Mouse (Mus musculus): ENCODE measurements around the gene Apba3. TPM values are rescaled to one million over a fixed set of nuclear protein-coding genes. Genes with fewer than 3 reads are reported as not detected.

Apba3 gene
- 37.0 TPM for polyA plus RNA-seq (2017; shearing (Covaris generic))

DNA sequence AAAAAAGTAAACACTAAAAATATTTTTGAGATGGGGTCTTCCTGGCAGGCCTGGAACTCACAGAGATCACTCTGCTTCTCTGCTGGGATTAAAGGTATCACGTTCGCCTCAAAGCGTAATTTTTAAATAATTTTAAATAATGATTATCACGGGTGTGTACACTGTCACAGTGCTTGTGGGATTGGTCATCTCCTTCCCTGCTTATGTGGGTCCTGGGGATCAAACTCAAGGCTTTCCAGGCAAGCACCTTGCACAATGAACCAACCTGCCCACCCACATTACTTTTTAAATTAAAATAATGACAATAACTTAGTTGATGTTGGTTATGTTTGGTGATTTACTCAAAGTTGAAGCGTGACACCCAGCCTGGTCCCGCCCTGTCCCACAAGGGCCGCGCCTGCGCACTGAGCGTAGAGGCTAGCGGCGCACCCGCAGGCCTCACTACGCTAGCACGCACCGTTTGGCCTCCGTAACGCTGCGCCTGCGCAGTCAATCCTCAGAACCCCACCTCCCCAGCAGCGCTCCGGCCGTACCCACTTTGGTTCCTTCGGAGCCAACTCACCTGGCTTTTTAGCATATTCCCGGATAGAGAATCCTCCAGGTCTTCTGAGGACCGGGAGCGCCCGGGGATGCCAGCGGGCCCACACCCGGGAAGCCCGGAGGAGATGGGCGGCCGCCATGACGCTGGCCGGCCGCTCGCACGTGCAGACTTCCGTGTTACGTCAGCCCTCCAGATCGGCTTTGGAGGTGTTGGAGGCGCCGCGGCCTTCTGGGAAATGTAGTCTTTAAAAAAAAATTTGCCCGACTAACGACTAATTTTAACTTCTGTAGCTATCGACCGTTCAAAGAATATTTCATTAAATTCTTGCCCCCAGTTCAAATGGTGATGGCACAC lies at the start of gene Apba3, which contains the start of gene Mrpl54:
Gene Apba3 (plus strand): TSS at position 750 of the 895 bp plus-strand sequence.
Gene Mrpl54 (minus strand): TSS at position 724 of the 895 bp plus-strand sequence.

DNA sequence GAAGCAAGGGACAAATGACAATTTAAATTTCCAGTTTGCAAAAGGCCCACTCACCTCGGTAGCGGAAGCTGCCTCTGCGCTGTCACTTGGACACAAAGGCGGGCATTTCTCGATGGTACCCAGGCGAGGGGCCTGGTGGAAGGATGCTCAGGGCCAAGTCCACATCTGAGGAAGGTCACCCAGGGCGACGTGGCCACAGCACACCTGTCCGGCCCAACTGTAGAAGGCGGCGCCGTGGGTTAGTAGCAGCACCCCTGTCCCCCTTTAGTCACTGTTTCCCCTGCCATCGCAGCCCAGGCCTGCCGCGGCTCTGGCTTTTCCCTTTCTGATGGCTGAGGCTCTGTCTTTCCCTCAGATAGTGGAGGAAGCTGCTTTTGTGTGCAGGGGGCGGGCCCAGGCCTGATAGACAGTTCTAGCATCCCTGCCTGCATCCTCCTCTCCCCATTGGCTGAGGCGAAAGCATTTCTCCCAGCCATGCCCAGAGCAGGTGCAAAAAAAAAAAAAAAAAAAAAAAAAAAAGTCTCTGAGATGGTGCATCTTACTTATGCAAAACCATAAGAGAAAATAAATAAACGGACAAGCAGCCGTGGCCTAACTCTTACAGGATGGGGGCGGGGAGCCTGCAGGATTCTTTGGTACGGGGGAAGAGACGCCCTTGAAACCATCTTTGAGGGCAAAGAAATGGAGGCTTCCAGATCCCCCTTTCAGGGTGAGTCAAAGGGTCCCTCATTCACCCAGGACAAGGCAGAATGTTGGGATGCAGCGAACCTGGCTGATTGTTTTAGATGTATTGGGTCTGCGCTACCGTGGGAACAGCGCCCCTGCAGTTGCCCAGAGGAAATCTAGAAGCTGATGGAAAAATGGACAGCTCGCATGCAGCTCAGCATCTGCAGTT lies 36.1 kb upstream of the Apba3 start, which contains the start of gene Atcay:
Gene Atcay (minus strand): TSS at position 396 of the 895 bp plus-strand sequence.

DNA sequence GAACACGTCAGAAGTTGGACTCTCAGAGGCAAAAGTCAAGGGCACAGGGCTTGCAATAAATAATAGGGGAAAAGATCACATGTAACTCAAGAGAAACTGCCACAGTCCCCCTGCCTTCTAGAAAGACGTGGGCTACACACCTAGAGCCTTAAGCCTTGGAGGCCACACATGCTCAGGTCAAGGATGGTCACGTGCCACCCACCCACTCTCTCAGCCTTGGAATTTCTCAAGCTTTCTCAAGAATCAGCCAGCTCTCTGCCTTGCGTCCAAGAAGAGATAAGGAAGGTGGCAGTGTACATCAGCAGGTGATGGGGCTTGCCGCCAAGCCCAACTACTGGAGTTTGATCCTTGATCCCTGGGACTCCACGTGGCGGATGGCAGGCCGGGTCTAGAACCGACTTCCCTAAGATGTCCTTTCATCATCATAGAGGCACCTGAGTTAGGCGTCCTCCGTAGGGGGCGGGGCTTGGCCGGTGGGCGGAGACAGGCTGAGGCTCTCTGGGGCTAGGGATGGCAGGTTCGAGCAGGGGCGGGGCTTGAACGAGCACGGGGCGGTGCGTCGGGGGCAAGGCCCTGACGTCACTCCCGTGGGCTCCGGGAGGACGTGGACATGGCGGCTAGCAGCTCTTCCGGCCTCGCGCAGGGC lies 34.1 kb upstream of the Apba3 start, which contains the start of gene Zfr2:
Gene Zfr2 (plus strand): TSS at position 576 of the 646 bp plus-strand sequence.

DNA sequence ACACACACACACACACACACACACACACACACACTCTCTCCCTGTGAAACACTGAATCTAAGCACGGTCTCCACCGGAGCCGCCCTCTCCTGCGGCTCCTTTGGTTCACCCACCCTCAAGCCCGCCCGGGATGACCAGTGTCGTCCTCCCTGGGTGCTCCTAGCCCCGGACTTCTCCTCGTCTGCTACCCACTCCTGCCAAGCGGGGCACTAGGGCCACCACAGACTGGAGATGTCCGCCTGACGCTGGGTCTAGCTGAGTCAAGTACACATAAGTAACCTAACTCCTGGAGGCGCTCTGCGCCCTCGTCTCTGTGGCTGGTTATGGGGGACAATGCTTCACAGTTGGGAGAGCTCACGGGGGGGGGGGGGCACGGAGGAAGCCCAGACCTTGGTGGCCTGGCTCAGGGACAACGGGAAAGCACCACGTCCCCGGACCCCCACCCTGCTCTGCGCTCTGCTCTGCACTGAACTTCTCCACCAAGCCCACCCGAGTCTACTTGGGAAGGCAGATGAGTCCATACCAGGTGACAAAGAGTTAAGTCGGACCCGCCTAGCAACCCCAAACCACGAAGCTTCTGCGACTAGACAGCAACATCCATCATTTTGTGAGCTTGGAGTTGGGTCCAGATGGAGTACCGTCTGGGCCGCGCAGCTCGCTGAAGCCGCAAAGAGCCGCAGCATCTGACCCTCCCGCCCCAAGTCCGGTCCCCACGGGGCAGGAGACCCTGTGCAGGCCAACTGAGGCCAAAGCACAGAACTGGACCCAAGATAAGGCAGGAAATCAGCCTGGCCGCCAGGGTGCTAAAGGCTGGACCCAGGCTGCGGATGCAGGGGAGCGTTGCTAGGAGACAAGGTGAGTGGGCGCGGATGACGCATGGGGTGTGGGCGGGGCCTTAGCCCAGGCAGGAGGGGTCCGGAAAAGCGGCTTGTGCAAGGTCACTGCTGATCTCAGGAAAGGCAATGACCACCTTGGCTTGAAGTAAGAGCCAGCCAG lies 14.0 kb upstream of the Apba3 start, which contains the start of gene Matk:
Gene Matk (plus strand): TSS at position 512 of the 996 bp plus-strand sequence.

DNA sequence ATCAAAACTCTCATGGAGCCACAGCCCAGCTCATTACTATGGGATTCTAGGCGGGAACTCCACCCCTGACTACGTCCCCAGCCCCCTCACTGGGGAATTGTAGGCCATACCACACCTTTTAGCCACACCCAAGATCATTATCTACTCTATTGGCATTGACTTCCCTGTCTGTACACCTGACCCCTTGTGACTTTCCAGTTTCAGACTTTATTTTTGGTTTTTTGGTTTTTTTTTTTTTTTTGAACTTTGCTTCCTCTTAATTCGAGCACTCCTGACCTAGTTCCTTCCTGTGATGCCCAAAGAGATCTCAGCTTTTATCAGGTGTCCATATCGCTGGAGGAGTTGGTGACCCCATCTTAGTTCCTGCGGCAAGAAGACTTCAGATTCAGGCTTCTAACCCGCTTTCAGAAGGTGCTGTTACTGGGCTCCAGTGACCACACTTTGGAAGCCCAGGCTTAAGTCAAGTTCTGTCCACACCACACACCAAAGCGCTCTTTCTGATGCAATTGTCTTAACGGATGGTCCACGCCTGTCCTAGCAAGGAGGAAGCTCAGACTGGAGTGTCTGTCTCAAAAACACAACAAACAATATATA lies 24.8 kb downstream of the Apba3 start, which contains the start of gene Tjp3:
Gene Tjp3 (minus strand): TSS at position 71 of the 594 bp plus-strand sequence.

DNA sequence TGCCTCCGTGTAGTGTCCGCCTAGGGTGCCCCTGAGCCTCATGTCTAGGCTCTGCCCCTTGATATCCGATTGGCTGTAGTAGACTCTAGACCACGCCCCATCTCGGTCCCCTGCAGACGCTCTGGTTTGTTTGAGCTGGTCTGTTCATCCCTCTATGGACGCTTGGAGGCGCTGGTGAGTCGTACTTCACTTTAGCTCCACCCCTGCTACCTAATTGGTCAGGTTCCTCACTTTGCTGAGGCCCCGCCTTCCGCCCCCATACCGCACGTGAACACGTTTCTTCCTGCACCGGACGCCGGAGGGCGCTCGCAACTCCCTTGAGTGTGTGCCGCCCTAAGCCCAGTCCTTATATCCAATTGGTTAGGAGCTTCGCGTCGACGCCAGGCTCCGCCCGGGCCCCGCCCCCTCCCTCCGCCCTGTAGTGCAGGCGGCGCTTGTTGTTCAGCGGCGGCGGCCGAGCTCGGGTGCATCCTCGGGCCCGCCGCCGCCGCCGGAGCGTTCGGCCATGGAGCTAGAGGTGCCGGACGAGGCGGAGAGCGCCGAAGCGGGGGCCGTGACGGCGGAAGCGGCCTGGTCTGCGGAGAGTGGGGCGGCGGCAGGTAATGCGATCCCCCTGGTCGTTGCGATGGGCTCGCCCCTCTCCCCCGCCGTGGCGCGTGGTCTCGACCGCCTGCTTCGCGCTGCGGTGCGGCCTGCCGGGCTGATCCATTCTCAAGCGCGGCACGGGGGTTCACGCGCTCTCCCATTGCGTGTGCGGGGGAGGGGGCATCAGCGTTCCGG lies 26.0 kb downstream of the Apba3 start, which contains the start of gene Pip5k1c:
Gene Pip5k1c (plus strand): TSS at position 410 of the 780 bp plus-strand sequence.

DNA sequence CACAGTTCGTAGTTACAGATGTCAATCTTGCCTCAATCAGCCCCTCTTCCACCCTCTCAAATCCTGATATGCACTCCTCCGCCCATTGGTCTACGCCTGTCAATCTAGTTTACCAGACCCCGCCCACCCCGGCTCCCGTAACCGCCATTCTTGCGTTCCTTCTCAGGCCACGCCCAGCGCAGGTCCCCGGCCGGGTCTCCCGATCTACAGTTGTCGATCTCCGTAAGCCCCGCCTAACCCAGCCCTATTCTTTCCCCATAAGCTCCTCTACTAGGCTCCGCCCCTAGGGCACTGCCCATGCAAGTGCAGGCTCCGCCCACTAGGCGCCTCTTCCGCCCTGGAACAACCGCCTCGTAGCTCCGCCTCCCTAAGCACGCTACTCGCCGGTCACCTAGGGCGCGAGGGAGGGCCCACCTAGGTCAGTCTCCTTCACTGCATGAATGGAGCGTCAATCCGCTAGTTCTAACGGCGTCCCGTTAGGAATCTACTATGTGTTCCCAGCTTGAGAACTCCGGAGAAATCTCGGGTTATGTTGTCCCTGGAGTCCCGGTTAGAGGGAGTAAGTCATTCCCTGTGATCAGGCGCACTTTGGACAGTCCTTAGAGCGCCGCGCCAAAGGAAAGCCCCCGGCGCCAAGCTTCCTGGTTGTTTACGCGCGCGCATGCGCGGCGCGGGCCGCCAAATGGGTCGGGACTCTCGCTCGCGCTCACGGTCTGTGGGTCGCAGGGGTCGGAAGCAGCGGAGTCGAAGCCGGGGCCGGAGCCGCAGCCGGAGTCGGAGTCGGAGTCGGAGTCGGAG lies 54.0 kb downstream of the Apba3 start, which contains the start of gene Cactin:
Gene Cactin (plus strand): TSS at position 554 of the 798 bp plus-strand sequence.

Other genes with a start within 250 kb of the Apba3 start
- gene Diras1, start 241.3 kb upstream of the Apba3 start, polyA plus RNA-seq (2017; shearing (Covaris generic)), result not detected
- 11.1 TPM for gene Slc39a3, start 229.5 kb upstream of the Apba3 start, polyA plus RNA-seq (2017; shearing (Covaris generic))
- gene Sgta, start 206.8 kb upstream of the Apba3 start, polyA plus RNA-seq (2017; shearing (Covaris generic)), result 65.6 TPM
- gene Thop1, start 196.9 kb upstream of the Apba3 start, polyA plus RNA-seq (2017; shearing (Covaris generic)), result 4.3 TPM
- not detected for gene Creb3l3, start 168.1 kb upstream of the Apba3 start, polyA plus RNA-seq (2017; shearing (Covaris generic))
- gene Map2k2, start 161.0 kb upstream of the Apba3 start, polyA plus RNA-seq (2017; shearing (Covaris generic)), result 139 TPM
- gene Zbtb7a, start 131.7 kb upstream of the Apba3 start, polyA plus RNA-seq (2017; shearing (Covaris generic)), result 79.6 TPM
- 35.9 TPM for gene Pias4, start 99.0 kb upstream of the Apba3 start, polyA plus RNA-seq (2017; shearing (Covaris generic))
- 829 TPM for gene Eef2, start 90.3 kb upstream of the Apba3 start, polyA plus RNA-seq (2017; shearing (Covaris generic))
- gene Dapk3, start 84.0 kb upstream of the Apba3 start, polyA plus RNA-seq (2017; shearing (Covaris generic)), result 82.9 TPM
- 0.32 TPM for gene 4930442H23Rik, start 83.1 kb upstream of the Apba3 start, polyA plus RNA-seq (2017; shearing (Covaris generic))
- 0.76 TPM for gene Nmrk2, start 64.9 kb upstream of the Apba3 start, polyA plus RNA-seq (2017; shearing (Covaris generic))
- gene Atcay, start 36.1 kb upstream of the Apba3 start, polyA plus RNA-seq (2017; shearing (Covaris generic)), result 3.1 TPM
- 4.9 TPM for gene Zfr2, start 33.8 kb upstream of the Apba3 start, polyA plus RNA-seq (2017; shearing (Covaris generic))
- gene Matk, start 14.0 kb upstream of the Apba3 start, polyA plus RNA-seq (2017; shearing (Covaris generic)), result 20.1 TPM
- 136 TPM for gene Mrpl54, start within 50 bp of the Apba3 start, polyA plus RNA-seq (2017; shearing (Covaris generic))
- gene Tjp3, start 24.6 kb downstream of the Apba3 start, polyA plus RNA-seq (2017; shearing (Covaris generic)), result 11.5 TPM
- gene Pip5k1c, start 26.0 kb downstream of the Apba3 start, polyA plus RNA-seq (2017; shearing (Covaris generic)), result 88.8 TPM
- 42.7 TPM for gene Cactin, start 54.1 kb downstream of the Apba3 start, polyA plus RNA-seq (2017; shearing (Covaris generic))
- gene Tbxa2r, start 61.8 kb downstream of the Apba3 start, polyA plus RNA-seq (2017; shearing (Covaris generic)), result 15.1 TPM
- not detected for gene Gipc3, start 76.3 kb downstream of the Apba3 start, polyA plus RNA-seq (2017; shearing (Covaris generic))
- gene Hmg20b, start 83.5 kb downstream of the Apba3 start, polyA plus RNA-seq (2017; shearing (Covaris generic)), result 28.3 TPM
- gene Mfsd12, start 90.5 kb downstream of the Apba3 start, polyA plus RNA-seq (2017; shearing (Covaris generic)), result 1.8 TPM
- 0.84 TPM for gene 4930404N11Rik, start 98.9 kb downstream of the Apba3 start, polyA plus RNA-seq (2017; shearing (Covaris generic))
- gene Fzr1, start 111.6 kb downstream of the Apba3 start, polyA plus RNA-seq (2017; shearing (Covaris generic)), result 49.3 TPM
- gene Dohh, start 117.5 kb downstream of the Apba3 start, polyA plus RNA-seq (2017; shearing (Covaris generic)), result 49.7 TPM
- 5.1 TPM for gene Gm48551, start 117.5 kb downstream of the Apba3 start, polyA plus RNA-seq (2017; shearing (Covaris generic))
- not detected for gene Gm48552, start 122.0 kb downstream of the Apba3 start, polyA plus RNA-seq (2017; shearing (Covaris generic))
- 1.4 TPM for gene Smim24, start 126.1 kb downstream of the Apba3 start, polyA plus RNA-seq (2017; shearing (Covaris generic))
- gene Nfic, start 188.7 kb downstream of the Apba3 start, polyA plus RNA-seq (2017; shearing (Covaris generic)), result 13.3 TPM
- not detected for gene Celf5, start 215.7 kb downstream of the Apba3 start, polyA plus RNA-seq (2017; shearing (Covaris generic))
- gene Ncln, start 229.4 kb downstream of the Apba3 start, polyA plus RNA-seq (2017; shearing (Covaris generic)), result 110 TPM
- 65.6 TPM for gene S1pr4, start 233.2 kb downstream of the Apba3 start, polyA plus RNA-seq (2017; shearing (Covaris generic))

All from effector memory CD4-positive, alpha-beta T cell, adult 7 months (primary cell).